Mouse (Mus musculus): Measurements from ENCODE around the gene Rai1. TPM values are rescaled to one million over a fixed set of nuclear protein-coding genes. Genes with fewer than 3 reads are reported as not detected.
A peak's percentile ranks its signal among the peaks of the same experiment; 100 is the strongest.

Gene Rai1
- total RNA-seq (2021) = 10 to 100 TPM; 16.6 to 17.3 TPM
- long read RNA-seq, experiment 1, transcript Rai1-205 (5 exons, 1,823 nt) = major isoform, 6 of 15 reads
- long read RNA-seq, experiment 1, partial matches to known transcripts = 8 of 15 reads
- long read RNA-seq, experiment 1, other reads (novel, unspliced or antisense) = 1 of 15 reads
- long read RNA-seq, experiment 2, transcript Rai1-205 (5 exons, 1,823 nt) = major isoform, 8 of 13 reads
- long read RNA-seq, experiment 2, partial matches to known transcripts = 1 of 13 reads
- long read RNA-seq, experiment 2, other reads (novel, unspliced or antisense) = 4 of 13 reads

DNA sequence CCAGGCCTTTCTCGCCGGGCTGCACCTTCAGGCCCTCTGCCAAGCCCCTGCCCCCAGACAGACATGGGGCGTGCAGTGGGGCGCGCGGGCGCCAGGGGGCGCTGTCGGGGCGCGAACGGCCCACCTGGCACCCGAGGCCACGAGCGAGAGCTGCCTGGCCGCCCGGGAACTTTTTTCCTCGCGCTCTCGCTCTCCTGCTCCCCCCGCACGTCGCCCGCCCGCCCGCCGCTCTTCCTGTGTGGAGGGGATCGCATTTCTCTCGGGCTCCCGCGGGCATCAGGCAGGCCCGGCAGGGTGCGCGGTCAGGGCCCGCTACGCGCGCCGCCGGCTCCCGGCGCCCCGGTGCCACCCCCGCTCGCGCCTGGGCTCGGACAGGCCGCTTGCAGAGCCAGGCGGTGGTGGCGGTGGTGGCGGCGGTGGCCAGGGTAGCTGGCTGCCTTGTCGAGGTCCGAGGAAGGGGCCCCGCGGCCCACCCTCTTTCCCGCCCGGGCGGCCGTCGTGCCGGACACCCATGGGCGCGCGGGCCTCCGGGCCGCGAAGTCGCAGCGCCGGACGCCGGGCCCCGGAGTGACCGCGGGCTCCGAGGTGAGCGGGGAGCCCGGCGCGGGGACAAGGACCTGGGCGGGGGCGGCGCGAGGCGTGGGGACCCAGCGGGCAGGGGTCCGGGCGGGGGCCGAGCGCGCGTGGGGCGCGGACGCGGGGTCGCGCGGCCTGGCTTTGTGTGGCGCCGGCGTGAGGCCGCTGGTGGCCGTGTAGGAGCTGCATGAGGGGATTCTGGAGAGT is at the start of gene Rai1:
Gene Rai1, plus strand, starts transcription at position 204 of the 783 bp plus-strand sequence.
- DNase-seq (ENCODE audit: low spot score) = peak; percentile 90

DNA sequence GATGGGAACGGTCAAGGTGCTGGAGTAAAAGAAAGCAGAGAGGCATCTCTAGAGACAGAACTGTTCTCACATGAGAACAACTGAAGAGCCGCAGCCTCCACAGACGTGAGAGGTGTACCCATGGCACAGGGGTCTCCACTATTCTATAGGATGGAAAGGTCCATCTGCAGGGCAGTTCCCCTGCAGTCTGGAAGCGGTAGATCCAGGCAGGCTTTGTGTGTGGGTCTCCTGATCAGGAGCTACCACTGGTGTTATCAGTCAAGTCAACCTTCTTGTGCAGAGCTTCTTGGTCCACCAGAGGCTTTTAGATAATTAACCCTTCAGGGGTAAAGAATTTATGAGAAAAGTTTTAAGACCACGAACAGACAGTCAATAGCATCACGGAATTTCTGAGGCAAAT is 48.3 kb upstream of the Rai1 start:
- DNase-seq (ENCODE audit: low spot score) = no peak

- DNase-seq (ENCODE audit: low spot score) = no peak
Measured at GRCm38 (mm10) chr11:60057987-60058386, 46.8 kb upstream of the Rai1 start.

GRCm38 (mm10) chr11:60058441-60058840 is 46.4 kb upstream of the Rai1 start:
- DNase-seq (ENCODE audit: low spot score) = peak; percentile 11

GRCm38 (mm10) chr11:60060026-60060425 is 44.8 kb upstream of the Rai1 start:
- no peak for DNase-seq (ENCODE audit: low spot score)

DNA sequence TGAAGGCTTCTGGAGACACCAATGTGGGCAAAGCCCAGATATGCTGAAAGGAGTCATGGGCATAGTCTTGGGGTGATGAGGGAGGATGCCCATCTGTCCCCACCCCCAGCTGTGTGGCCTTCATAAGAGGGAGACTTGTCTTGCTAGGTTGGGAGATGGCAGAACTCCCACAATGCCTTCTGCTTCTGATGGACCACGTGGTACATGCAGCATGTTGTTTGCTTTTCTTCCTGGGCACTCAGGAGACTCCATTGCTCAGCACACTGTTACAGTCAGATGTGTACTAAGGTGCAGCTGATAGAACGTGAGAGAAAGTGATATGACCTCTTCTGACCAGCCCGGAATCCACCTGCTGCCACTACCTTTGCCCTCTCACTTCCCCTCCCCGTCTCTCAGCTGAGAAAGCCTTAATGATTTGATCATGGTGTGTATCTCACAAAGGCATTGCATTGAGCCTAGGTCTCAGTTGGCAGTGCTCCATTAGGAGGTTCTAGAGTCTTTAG is 43.3 kb upstream of the Rai1 start:
- no peak for DNase-seq (ENCODE audit: low spot score)

- no peak for DNase-seq (ENCODE audit: low spot score)
Measured at GRCm38 (mm10) chr11:60065267-60065666, 39.5 kb upstream of the Rai1 start.

DNA sequence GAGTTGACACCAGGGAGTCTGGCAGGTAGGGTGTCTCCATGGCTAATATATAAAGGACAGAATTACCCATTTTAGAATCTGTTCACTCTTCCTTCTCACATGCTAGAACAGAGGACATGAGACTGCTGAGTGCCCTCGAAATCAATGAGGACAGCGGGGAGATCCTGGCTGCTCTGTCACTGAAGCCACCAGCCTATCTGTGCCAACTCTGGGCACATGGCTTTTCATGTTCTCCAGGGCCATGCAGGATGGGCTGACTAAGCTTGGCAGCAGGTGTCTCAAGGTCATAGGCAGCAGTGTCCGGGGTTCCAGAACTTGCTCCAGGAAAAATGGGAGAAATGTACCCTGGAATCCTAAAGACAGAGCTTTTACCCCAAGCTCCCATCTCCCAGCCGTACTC is 37.2 kb upstream of the Rai1 start:
- no peak for DNase-seq (ENCODE audit: low spot score)

GRCm38 (mm10) chr11:60068631-60069030 is 36.2 kb upstream of the Rai1 start:
- no peak for DNase-seq (ENCODE audit: low spot score)

DNA sequence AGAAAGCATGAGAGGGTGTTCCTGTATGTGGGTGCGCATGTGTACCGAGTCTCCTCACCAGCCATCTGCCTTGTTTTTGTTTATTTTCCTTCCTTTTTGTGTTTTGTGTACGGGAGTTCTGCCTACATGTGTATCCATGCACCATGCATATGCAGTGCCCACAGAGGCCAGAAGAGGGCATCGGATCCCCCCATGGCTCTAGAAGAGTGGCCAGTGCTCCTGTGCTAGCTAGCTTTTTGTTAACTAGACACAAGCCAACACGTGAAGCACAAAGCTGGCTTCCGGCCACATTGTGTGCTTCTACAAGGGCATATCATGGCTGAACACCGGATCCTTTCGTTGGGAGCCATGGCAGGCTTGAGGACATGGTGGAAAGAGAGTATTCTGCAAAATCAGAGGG is 34.2 kb upstream of the Rai1 start:
- DNase-seq (ENCODE audit: low spot score) = peak; percentile 40

DNA sequence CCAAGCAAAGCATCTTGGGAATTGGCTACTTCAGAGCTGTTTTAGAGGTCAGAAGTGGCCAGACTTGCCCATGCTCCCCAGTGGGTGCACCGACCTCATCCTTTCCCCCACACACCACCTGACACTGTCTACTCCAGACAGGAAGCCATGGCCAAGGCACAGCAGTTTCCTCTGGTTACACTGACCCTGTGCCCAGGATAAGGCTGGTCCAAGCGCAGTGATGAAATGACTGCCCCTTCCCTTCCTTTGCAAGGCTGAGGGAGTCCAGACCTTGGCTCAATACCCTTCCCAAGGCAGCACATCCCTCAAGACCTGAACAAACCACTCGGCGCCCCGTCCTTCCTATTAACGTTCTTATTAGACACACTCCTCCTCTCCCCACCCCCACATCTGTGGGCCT is 33.6 kb upstream of the Rai1 start:
- DNase-seq (ENCODE audit: low spot score) = peak; percentile 25

- DNase-seq (ENCODE audit: low spot score) = no peak
Measured at GRCm38 (mm10) chr11:60073121-60073520, 31.7 kb upstream of the Rai1 start.

DNA sequence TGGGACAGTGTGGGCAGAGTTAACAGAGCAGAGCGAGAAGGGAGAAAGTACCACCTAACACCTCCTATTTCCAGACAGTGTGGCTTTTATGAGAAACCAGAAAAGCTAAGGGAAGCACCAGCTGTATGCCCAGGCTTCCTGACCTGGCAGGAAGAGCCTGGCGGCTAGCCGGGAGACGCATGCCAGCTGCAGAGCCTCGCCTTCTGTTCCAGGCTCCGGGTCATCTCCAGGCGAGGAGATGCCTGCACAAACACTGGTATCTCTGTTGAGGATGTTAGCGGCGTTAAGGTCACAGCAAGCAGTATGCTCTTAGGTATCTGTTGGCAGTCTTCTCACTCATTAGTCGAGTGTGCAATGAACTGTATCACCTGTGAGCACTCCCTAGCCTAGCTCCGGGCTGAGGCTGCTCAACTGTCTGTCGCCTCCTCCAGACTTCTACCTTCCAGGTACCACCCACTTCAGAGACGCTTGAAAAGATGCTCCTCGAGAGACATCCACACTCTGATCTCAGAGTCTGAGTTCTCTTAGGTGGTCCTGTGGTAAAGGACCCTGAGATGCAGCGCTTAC is 30.8 kb upstream of the Rai1 start:
- peak; percentile 57 for DNase-seq (ENCODE audit: low spot score)

DNA sequence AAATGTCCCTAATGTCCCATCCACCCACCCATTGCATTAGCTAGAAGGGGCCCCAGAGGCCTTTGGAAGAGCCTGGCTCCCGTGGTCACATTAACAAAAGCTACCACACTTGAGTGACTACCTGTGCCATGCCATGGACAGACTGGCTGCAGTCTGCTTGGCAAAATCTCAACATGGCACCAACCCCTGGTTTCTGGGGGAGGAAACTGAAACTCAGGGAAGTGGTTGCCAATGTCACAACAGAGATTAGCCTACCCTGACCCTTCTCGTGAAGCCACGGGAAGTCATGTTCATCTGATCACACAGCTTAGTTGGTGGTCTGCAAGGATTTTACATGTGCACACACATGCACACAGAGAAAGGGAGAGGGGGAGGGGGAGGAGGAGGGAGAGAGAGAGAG is 28.6 kb upstream of the Rai1 start:
- DNase-seq (ENCODE audit: low spot score) = no peak

- peak; percentile 82 for DNase-seq (ENCODE audit: low spot score)
Measured at GRCm38 (mm10) chr11:60076790-60077189, 28.0 kb upstream of the Rai1 start.

DNA sequence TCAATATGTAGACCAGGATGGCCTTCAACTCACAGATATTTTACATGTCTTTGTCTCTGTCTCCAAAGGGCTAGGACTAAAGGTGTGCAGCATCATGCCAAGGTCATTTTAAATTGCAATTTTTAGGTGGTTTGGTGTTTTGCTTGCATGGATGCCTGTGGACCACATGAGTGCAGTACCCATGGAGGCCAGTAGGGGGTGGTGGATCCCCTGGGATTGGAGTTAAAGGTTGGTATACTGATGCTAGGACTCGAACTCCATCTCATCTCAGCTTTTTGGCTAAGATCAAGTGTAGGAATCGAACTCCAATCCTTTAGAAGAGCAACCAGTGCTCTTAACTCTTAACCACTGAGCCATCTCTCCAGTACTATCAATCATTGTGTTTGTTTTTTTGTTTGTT is 20.2 kb upstream of the Rai1 start:
- peak; percentile 49 for DNase-seq (ENCODE audit: low spot score)

DNA sequence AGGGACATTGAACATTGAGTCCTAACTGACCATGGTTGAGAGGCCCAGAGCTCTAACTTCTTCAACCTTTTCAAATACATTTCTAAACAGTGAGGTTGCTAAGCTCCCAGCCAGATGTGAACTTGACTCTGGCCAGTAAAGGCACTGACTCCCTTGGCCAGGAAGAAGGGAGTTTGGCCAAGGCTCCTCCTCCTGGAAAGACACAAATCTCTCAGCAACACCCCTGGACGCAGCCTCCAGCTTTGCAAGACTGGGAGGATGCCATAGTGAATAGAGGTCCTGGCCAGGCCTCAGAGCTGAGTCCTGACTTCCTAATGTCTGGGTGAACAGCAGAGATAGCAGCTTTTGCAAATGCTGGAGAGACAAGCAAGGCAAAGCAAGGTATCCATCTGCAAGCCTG is 18.1 kb upstream of the Rai1 start:
- DNase-seq (ENCODE audit: low spot score) = peak; percentile 43

- no peak for DNase-seq (ENCODE audit: low spot score)
Measured at GRCm38 (mm10) chr11:60088947-60089346, 15.9 kb upstream of the Rai1 start.

DNA sequence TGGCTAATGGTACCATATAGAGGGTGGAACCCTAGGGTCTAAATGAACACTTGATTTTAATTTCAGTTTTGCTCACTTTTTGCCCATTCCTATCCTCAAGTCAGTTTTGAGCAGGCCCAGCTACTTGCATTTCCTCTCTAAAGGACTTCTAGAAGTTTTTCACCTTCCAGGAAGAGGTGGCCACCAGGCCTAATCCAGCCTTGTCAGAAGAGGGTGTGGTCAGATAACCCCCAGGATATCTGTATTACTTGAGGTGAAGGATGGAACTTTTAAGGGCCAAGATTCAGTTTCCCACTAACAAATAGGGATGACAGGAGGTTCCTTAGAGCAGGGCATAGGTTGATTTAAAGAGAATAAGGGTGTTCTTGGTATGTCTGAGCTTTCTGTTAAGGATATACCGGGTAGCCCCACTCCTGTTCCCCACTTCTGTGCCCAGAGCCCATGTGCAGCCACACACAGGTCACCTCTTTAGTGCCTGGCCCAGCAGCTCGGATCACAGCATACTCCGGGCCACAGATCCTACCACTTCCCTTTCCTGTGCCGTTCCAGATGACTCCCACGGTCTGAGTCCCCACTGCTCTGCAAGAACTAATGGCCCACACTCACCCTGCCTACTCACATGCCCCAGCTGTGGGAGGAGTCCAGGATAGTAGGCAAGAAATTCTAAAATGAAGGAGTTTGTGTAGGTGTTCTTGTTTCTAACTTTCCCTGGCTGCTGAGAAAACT is 14.0 kb upstream of the Rai1 start:
- no peak for DNase-seq (ENCODE audit: low spot score)

DNA sequence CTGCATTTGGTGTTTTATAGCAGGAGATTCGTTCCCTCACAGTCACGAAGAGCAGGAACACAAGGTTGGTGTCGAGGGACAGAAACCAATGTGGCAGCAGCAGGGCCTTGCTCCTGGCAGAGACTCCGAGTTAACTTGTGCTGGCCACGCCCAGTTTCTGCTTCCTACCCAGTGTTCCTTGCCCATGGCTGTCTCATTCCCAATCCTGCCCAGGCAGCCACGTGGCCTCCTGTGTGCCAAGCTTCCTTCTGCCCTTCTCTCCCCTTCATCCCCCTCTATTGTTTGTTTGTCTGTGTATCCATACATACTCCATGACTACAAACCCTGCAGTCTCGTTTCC is 13.4 kb upstream of the Rai1 start:
- no peak for DNase-seq (ENCODE audit: low spot score)

GRCm38 (mm10) chr11:60093227-60093626 is 11.6 kb upstream of the Rai1 start:
- DNase-seq (ENCODE audit: low spot score) = no peak

DNA sequence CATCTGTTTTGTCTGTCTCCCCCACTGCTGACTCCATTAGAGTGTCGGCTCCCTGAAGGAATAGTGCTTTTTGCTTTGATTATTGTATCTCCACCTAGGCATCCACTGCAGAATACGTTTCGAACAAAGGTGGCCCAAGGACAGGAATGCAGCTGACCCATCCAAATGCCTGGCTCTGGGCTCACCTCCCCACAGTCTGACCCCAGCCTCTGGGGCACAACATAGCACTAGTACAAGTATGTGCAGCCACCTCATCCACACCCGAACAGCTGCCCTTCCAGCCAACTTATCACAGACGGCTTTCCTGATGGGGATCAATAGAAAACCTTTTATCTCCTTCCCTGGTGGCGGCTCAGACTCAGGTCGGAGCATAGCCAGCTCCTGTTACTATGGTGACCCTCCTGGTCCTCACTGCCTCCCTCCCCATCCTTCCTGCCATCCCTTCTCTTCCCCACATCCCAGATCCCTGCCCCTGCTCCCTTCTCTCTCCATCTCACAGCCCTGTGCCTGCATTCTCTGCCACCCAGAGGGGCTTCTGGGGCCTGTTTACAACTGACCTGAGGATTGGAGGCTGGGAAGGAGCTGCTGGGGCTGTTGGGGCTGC is 10.7 kb upstream of the Rai1 start:
- DNase-seq (ENCODE audit: low spot score) = no peak
